Mouse (Mus musculus): ENCODE results near the gene Sp2. TPM values are rescaled to one million over a fixed set of nuclear protein-coding genes. Genes with fewer than 3 reads are reported as not detected.
A peak's percentile ranks its signal among the peaks of the same experiment; 100 is the strongest.

Sp2 gene
- total and polyA plus RNA-seq, 3 experiments = 1.1 to 21.0 (median 2.8) TPM

- H3K9me3 ChIP-seq (replicated peaks; ENCODE audit: low read length) = no peaks in the 10 kb centered on the region
- DNase-seq (ENCODE audit: extremely low read depth) = no peak
- H3K4me3 ChIP-seq (replicated peaks in 1 of 3; ENCODE audit: low read depth in 2 of 3, low read length in 2 of 3, poor library complexity in 1 of 3) = peak overlapping the region in 1 of 3 experiments; percentile 78
- no peaks in the 10 kb centered on the region for H3K27me3 ChIP-seq (replicated peaks)
- peak overlapping the region; percentile 86 for H3K4me2 ChIP-seq (ENCODE audit: insufficient read depth, low read depth, poor library complexity, severe bottlenecking)
- H3K4me1 ChIP-seq (ENCODE audit: control insufficient read depth in 1 of 2, insufficient read depth in 2 of 2) = peaks cover 20 to 55% of the 10 kb centered on the region in 2 experiments
- peaks cover 0 to 28% of the 10 kb centered on the region in 2 experiments for H3K36me3 ChIP-seq (replicated peaks in 1 of 2; ENCODE audit: control insufficient read depth in 1 of 2, insufficient read depth in 1 of 2, low read length in 1 of 2)
- TF ChIP-seq PAX5 (IDR thresholded peaks at IDR 0.05; ENCODE audit: low read length) = no peak
- TF ChIP-seq RAD21 (IDR thresholded peaks at IDR 0.05; ENCODE audit: low read depth, low read length) = no peak
- TF ChIP-seq ETS1 (conservative IDR thresholded peaks at IDR 0.05; ENCODE audit: low read depth, low read length) = no peak
- 0 out of 2 replicates have a peak, but pooled peaks have one; percentile 25 for TF ChIP-seq SIN3A (IDR thresholded peaks at IDR 0.05; ENCODE audit: low read length)
- peak overlapping the region; percentile 88 for H3K9ac ChIP-seq (ENCODE audit: insufficient read depth, low read depth)
- H3K27ac ChIP-seq (ENCODE audit: insufficient read depth, low read depth) = no peak overlapping the region
- H3K79me2 ChIP-seq (replicated peaks; ENCODE audit: control insufficient read depth, extremely low read depth, insufficient read depth, poor library complexity, severe bottlenecking) = peaks cover 44% of the 10 kb centered on the region
- dilution Hi-C loops (cut with MboI; ENCODE audit: extremely low pct_ligation_motif_present, extremely low pct_unique_long_range_greater_than_20kb, low sequenced_read_pairs) = no loop called here
- in situ Hi-C loops (cut with MboI; ENCODE audit: low pct_ligation_motif_present, low pct_unique_long_range_greater_than_20kb, low sequenced_read_pairs) = no loop called here
These were observed 7.0 kb downstream of the Sp2 start for GRCm38 (mm10) chr11:96975511-96976378.

- Histone ChIP-seq H3K36me3 (replicated peaks in 1 of 2; ENCODE audit: control insufficient read depth in 1 of 2, insufficient read depth in 1 of 2, low read length in 1 of 2) (peaks cover 0 to 32% of the 10 kb centered on the region in 2 experiments), H3K9ac (ENCODE audit: insufficient read depth, low read depth) (no peak overlapping the region), H3K4me1 (ENCODE audit: control insufficient read depth in 1 of 2, insufficient read depth in 2 of 2) (peaks cover 18 to 54% of the 10 kb centered on the region in 2 experiments), H3K27ac (ENCODE audit: insufficient read depth, low read depth) (no peak overlapping the region), H3K79me2 (replicated peaks; ENCODE audit: control insufficient read depth, extremely low read depth, insufficient read depth, poor library complexity, severe bottlenecking) (peaks cover 50% of the 10 kb centered on the region), H3K27me3 (replicated peaks) (no peaks in the 10 kb centered on the region), H3K4me2 (ENCODE audit: insufficient read depth, low read depth, poor library complexity, severe bottlenecking) (no peak overlapping the region), H3K9me3 (replicated peaks; ENCODE audit: low read length) (no peaks in the 10 kb centered on the region), H3K4me3 (replicated peaks in 1 of 3; ENCODE audit: low read depth in 2 of 3, low read length in 2 of 3, poor library complexity in 1 of 3) (no peak overlapping the region)
- in situ Hi-C loops (cut with MboI; ENCODE audit: low pct_ligation_motif_present, low pct_unique_long_range_greater_than_20kb, low sequenced_read_pairs) = no loop called here
- no peak for DNase-seq (ENCODE audit: extremely low read depth)
- TF ChIP-seq ZNF384 (IDR thresholded peaks at IDR 0.05; ENCODE audit: low read depth, low read length) (no peak), IRF4 (IDR thresholded peaks at IDR 0.05; ENCODE audit: low read depth, low read length) (no peak)
- dilution Hi-C loops (cut with MboI; ENCODE audit: extremely low pct_ligation_motif_present, extremely low pct_unique_long_range_greater_than_20kb, low sequenced_read_pairs) = no loop called here
These were observed 7.9 kb downstream of the Sp2 start for GRCm38 (mm10) chr11:96974813-96975212.

- dilution Hi-C loops (cut with MboI; ENCODE audit: extremely low pct_ligation_motif_present, extremely low pct_unique_long_range_greater_than_20kb, low sequenced_read_pairs) = no loop called here
- Histone ChIP-seq H3K4me3 (replicated peaks in 1 of 3; ENCODE audit: low read depth in 2 of 3, low read length in 2 of 3, poor library complexity in 1 of 3) (no peak overlapping the region), H3K4me1 (ENCODE audit: control insufficient read depth in 1 of 2, insufficient read depth in 2 of 2) (peaks cover 17 to 59% of the 10 kb centered on the region in 2 experiments), H3K27me3 (replicated peaks) (no peaks in the 10 kb centered on the region), H3K27ac (ENCODE audit: insufficient read depth, low read depth) (no peak overlapping the region), H3K9me3 (replicated peaks; ENCODE audit: low read length) (no peaks in the 10 kb centered on the region), H3K36me3 (replicated peaks in 1 of 2; ENCODE audit: control insufficient read depth in 1 of 2, insufficient read depth in 1 of 2, low read length in 1 of 2) (peaks cover 0 to 32% of the 10 kb centered on the region in 2 experiments), H3K4me2 (ENCODE audit: insufficient read depth, low read depth, poor library complexity, severe bottlenecking) (no peak overlapping the region), H3K9ac (ENCODE audit: insufficient read depth, low read depth) (no peak overlapping the region), H3K79me2 (replicated peaks; ENCODE audit: control insufficient read depth, extremely low read depth, insufficient read depth, poor library complexity, severe bottlenecking) (peaks cover 50% of the 10 kb centered on the region)
- DNase-seq (ENCODE audit: extremely low read depth) = no peak
- TF ChIP-seq ZNF384 (IDR thresholded peaks at IDR 0.05; ENCODE audit: low read depth, low read length) (no peak), E2F4 (IDR thresholded peaks at IDR 0.05; ENCODE audit: insufficient replicate concordance, low read depth, low read length) (no peak), ELF1 (IDR thresholded peaks at IDR 0.05; ENCODE audit: low read depth, low read length) (no peak), JUND (conservative IDR thresholded peaks at IDR 0.05; ENCODE audit: low read depth, low read length) (no peak), ZMIZ1 (IDR thresholded peaks at IDR 0.05; ENCODE audit: low read depth, low read length) (no peak), NELFE (IDR thresholded peaks at IDR 0.05; ENCODE audit: low read depth, low read length) (no peak), CHD2 (IDR thresholded peaks at IDR 0.05; ENCODE audit: low read length) (no peak), MAFK (IDR thresholded peaks at IDR 0.05; ENCODE audit: insufficient replicate concordance, low read length) (no peak), MYC (IDR thresholded peaks at IDR 0.05; ENCODE audit: low read depth, low read length) (no peak), CHD1 (IDR thresholded peaks at IDR 0.05; ENCODE audit: low read depth, low read length) (no peak), POLR2AphosphoS2 (IDR thresholded peaks at IDR 0.05; ENCODE audit: low read depth, low read length) (no peak), HCFC1 (IDR thresholded peaks at IDR 0.05; ENCODE audit: low read depth, low read length) (no peak), SIN3A (IDR thresholded peaks at IDR 0.05; ENCODE audit: low read length) (no peak), IRF4 (IDR thresholded peaks at IDR 0.05; ENCODE audit: low read depth, low read length) (no peak), MEF2A (IDR thresholded peaks at IDR 0.05; ENCODE audit: borderline replicate concordance, low read depth, low read length) (no peak), TCF12 (IDR thresholded peaks at IDR 0.05; ENCODE audit: low read depth, low read length) (no peak), ZC3H11A (IDR thresholded peaks at IDR 0.05; ENCODE audit: low read depth, low read length) (no peak), MXI1 (IDR thresholded peaks at IDR 0.05; ENCODE audit: low read depth, low read length) (no peak), USF2 (conservative IDR thresholded peaks at IDR 0.05; ENCODE audit: low read depth, low read length) (no peak)
- in situ Hi-C loops (cut with MboI; ENCODE audit: low pct_ligation_motif_present, low pct_unique_long_range_greater_than_20kb, low sequenced_read_pairs) = no loop called here
These were observed 9.3 kb downstream of the Sp2 start for GRCm38 (mm10) chr11:96973426-96973964.

Measured in CH12.LX (cell line).